Mouse (Mus musculus) lung, postnatal 36 days (tissue): ENCODE measurements around the gene Rbp4.
A peak's percentile ranks its signal among the peaks of the same experiment; 100 is the strongest.

ENCODE experiments used
- DNase-seq: peaks from one replicate; pipeline ENCODE4 v3.0.0; 2022; ENCODE audit warnings: mixed read lengths

The Rbp4 gene

DNA sequence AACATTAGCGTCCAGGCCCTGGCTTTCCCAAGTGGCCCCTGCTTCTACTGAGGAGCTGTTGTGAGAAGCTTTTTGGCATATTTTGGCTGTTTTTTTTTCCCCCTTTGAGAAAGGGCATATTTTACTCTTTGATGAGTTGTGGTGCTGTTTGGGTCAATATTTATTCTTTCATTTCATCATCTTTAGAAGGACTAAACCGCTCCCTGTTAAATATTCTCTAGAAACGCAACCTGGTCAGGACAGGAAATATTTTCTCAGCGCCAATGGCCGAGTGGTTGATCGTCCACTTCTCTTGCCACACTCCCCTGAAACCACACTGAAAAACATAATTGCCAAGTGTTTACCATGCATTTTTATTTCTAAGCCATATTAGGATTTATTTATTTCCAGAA lies at the start of gene Rbp4:
Rbp4 (minus strand) TSS at position 63 of the 392 bp plus-strand sequence.
- DNase-seq, result peak; percentile 3

GRCm38 (mm10) chr19:38164633-38165032 lies 39.6 kb upstream of the Rbp4 start:
- DNase-seq, result no peak

GRCm38 (mm10) chr19:38161648-38162354 lies 36.7 kb upstream of the Rbp4 start:
- no peak for DNase-seq

- DNase-seq, result no peak
Observed at GRCm38 (mm10) chr19:38156243-38156642, 31.2 kb upstream of the Rbp4 start.

GRCm38 (mm10) chr19:38143540-38144271 lies 18.6 kb upstream of the Rbp4 start:
- DNase-seq, result peak; percentile 27

- no peak for DNase-seq
Observed at GRCm38 (mm10) chr19:38134806-38135205, 9.7 kb upstream of the Rbp4 start.

- DNase-seq, result no peak
Observed at GRCm38 (mm10) chr19:38133986-38134385, 8.9 kb upstream of the Rbp4 start.

DNA sequence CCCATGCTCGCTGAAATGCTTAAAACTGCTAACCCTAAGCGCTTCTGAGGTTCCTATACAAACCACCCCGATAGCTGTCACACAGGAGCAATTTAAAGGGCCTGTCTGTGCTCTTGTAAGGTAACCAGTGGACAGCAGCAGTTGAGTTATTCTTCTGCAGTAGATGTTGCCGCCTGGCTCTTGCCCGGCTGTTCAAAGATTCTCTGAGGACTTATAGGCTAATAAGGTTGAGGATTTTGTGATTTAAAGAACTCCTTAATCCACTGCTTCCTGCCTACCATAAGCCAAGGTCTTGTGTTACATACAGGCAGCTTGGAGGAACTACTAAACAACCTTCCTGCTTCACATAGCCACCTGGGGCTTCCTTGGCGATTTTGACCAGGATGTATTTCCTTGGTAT lies 7.4 kb upstream of the Rbp4 start, which contains the start of gene Pde6c:
Pde6c (plus strand) TSS at position 301 of the 400 bp plus-strand sequence.
- DNase-seq, result no peak

GRCm38 (mm10) chr19:38126656-38127055 lies 1.6 kb upstream of the Rbp4 start:
- DNase-seq, result no peak

DNA sequence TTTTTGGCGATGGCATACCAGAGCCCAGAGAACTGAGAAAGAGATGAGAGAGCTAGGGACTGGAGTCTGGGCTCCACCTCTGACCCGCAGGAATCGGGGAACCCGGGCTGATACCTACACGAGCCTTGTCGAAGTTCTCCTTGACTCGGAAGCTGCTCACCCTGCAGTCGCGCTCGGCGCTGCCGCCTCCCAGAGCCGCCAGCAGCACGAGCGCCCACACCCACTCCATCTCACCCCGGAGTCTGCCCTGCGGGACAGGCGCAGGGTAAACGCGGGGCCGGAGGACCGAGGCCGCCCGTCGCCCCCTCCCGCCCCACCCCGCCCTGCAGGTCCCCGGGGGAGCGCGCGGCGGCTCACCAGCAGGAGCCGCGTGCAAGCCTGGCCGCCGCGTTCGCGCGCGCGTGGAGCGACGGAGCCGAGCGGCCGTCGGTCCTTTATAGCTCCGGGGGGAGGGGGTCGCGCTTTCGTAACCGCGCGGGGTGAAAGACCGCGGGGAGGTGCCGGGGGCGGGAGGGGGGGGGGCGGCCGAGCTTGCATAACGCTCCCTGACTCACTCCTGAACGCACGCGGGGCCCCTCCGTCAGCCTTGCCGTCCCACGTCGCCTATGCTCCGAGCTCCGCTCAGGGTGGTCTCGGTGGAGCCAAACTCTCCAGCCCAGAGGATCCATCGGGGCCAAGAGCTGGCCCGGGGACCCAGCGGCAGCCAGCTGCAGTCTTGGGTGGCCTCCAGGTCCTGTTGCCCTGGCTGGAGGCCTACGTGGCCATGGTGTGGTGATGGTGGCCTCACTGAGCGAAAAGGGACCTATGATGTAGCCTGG lies 471 bp downstream of the Rbp4 start:
- DNase-seq, result peak; percentile 15

- DNase-seq, result no peak
Observed at GRCm38 (mm10) chr19:38123921-38124320, 1.2 kb downstream of the Rbp4 start.

DNA sequence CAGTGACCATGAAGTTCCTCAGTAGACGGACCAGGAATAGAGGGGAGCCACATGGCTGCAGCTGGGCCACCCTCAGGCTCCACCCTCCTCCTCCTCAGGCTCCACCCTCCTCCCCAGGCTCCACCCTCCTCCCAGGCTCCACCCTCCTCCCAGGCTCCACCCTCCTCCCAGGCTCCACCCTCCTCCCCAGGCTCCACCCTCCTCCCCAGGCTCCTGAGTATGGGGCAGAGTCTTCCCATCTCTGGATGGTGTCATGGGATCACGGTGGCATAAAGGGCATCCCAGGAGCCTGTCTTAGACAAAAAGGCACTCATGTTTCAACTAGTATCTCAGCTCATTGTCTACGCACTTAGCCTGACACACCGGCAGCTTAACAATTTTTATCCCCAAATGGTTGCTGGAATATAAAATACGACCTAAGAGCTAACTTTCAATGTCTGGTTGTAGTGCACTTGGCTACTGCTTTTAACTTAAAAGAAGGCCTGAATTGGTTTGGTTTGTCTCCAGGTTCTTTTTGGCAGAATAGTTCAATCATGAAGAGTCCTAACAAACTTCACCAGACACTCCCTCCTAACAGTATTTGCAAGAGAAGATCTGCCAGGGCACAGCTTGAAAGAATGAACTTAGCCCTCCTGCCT lies 4.8 kb downstream of the Rbp4 start:
- no peak for DNase-seq

DNA sequence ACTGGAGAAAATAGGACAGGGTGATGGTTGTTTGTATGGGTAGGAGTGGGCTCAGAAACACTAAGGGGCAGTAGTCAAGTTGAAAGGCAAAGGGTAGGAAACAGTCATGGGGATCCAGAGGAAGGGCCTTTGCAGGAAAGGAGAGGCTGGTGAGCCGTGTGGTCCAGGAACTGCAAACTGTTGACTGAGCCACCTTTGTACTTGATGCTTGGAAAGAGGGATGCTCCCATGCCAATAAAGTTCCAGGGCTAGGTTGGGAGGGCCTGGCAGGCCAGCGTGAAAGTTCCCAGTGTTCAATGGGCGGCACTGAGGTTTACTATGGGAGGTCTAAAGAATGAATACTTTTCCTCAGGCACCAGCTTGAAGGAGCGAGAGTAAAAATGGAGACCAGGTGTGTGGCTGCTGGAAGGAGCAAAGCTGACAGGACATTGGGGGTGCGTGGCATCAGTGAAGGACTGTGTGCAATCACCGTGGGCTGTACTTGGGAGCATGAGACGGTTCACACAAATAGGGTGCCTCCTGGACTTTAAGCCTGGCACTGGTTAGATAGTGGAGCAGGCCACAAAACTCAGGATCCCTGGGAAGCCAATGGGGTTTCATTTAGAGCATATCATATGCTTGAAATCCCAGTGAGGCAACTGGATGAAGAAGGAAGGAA lies 10.1 kb downstream of the Rbp4 start:
- no peak for DNase-seq

DNA sequence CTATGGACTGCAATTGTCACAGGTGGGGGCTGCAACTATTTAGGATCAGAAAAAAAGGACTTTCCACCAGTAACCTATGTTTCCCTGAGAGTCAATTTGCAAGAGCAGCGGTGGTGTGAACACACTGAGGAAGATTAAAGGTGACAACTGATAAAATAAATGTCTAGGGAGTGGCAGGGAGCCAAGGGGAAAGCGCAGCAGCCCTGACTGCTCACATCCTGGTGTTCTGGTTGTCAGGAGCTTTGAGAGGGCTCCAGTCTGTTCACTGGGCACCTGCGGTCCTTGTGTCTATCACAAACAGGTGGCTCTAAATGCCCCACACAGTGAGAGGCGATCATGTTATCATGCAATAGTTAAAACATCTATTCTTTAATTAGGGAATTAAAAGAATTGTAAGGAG lies 12.5 kb downstream of the Rbp4 start:
- no peak for DNase-seq

DNA sequence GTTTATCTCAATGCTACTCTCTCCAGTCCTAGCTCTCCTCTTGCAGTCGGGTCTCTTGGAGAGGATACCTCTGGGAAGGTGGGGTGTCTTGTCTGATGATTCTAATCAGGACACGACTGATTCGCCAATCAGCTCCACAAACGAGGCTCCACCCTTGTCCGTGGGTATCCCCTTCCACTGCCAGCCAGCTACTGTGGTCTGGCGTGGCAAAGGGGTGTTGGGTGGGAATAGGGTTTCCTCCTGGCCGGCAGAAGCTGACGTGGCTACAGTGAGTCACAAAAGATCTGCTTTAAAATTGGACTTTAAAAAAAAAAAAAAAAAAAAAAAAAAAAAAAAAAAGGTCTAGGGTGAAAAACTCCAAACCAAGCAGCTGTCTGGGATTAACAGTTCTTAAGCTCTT lies 14.0 kb downstream of the Rbp4 start:
- no peak for DNase-seq

- DNase-seq, result no peak
Observed at GRCm38 (mm10) chr19:38109506-38110242, 15.4 kb downstream of the Rbp4 start.

GRCm38 (mm10) chr19:38107871-38108270 lies 17.2 kb downstream of the Rbp4 start:
- no peak for DNase-seq

GRCm38 (mm10) chr19:38096858-38097758 lies 28.0 kb downstream of the Rbp4 start, which contains the start of gene Ffar4:
Gene Ffar4, plus strand, starts transcription at chr19:38097071.
- peak; percentile 82 for DNase-seq

DNA sequence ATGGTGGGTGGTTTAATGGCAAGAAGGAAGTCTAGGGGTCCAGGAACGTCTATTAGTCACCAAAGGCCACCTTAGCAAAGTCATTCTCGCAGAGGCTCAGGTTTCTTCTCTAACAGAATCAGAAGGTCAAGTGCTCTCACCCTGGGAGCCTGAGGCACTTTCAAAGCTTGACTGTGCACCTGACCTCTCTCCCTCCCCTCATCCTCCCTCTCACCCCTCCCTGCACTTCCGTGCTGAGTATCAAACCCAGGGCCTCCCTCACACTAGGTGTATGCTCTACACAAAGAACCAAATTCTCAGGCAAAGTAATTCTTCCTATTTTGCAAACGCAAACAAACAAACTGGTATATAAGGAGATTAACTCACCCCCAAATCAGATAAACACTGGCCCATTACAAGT lies 28.9 kb downstream of the Rbp4 start:
- DNase-seq, result peak; percentile 61

DNA sequence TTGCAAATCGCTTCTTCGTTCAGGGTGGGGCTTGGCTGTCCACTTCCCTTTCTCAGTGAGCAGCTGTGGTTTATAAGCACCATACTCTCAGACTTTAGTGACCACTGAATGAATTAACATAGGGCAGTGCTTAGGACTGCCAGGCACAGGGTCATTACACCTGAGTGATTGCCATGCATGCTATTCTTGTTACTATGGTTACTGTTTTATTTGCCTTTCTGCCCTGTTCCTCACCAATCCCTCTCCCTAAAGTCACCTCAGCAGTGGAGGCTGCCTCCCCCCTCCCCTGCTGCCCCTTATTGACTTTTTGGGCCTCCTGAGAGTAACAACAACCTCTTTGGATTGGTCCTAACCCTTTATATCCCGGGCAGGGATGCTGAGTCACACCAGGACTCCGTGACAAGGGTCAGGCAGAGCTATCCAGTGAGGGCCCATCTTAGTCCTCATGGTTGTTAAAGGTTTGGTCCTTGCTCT lies 33.5 kb downstream of the Rbp4 start:
- peak; percentile 43 for DNase-seq
